7 mouse cellular contexts compared by ENCODE assay signal in genomic region chr17:30612075-30612859, GRCm38 (mm10). TPM values are rescaled to one million over a fixed set of nuclear protein-coding genes. Genes with fewer than 3 reads are reported as not detected.
DNase-seq lines count a peak whose midpoint lies in the region; ATAC-seq lines count a peak whose summit lies in the region.

No protein-coding gene starts in this region.

- under 1% methylated on average over 34 of the region's 34 CpGs for WGBS in intestine, embryonic 15.5 days
- WGBS in midbrain, embryonic 10.5 days: under 1% methylated on average over 34 of the region's 34 CpGs

- H3K9me3 ChIP-seq in intestine, embryonic 15.5 days: no peaks in the 10 kb centered on the region
- H3K9me3 ChIP-seq in midbrain, embryonic 10.5 days (replicated peaks): no peaks in the 10 kb centered on the region

- DNase-seq in adrenal gland, adult 2 months: peak; percentile 100
- peak; percentile 97 for DNase-seq in embryo, embryonic 11.5 days (ENCODE audit: low read depth, low spot score)
- peak; percentile 100 for DNase-seq in gastrocnemius, postnatal 36 days
- DNase-seq in left cerebral cortex, postnatal 25 days (ENCODE audit: low spot score in 2 of 2): peak; percentile 100
- DNase-seq in midbrain, embryonic 10.5 days (ENCODE audit: low spot score): peak; percentile 97
- DNase-seq in right cerebral cortex, postnatal 4 days: peak; percentile 100

- ATAC-seq in intestine, embryonic 15.5 days: peak; percentile 98

- peak overlapping the region; percentile 85 for H3K27ac ChIP-seq in intestine, embryonic 15.5 days
- H3K27ac ChIP-seq in midbrain, embryonic 10.5 days (replicated peaks): peak overlapping the region; percentile 96

- H3K4me3 ChIP-seq in intestine, embryonic 15.5 days (replicated peaks): peak overlapping the region; percentile 76
- H3K4me3 ChIP-seq in midbrain, embryonic 10.5 days: peak overlapping the region; percentile 76

- H3K36me3 ChIP-seq in intestine, embryonic 15.5 days: no peaks in the 10 kb centered on the region
- H3K36me3 ChIP-seq in midbrain, embryonic 10.5 days: peaks cover 9% of the 10 kb centered on the region

- H3K4me1 ChIP-seq in intestine, embryonic 15.5 days (replicated peaks): peaks cover 28% of the 10 kb centered on the region
- H3K4me1 ChIP-seq in midbrain, embryonic 10.5 days: peaks cover 40% of the 10 kb centered on the region

- intact Hi-C loops in gastrocnemius, postnatal 36 days (cut with DNase I): no loop called here
- intact Hi-C loops in left cerebral cortex, postnatal 25 days (cut with DNase I): no loop called here

- H3K9ac ChIP-seq in intestine, embryonic 15.5 days: peak overlapping the region; percentile 87

- peak overlapping the region; percentile 56 for H3K4me2 ChIP-seq in intestine, embryonic 15.5 days (replicated peaks)

- no peaks in the 10 kb centered on the region for H3K27me3 ChIP-seq in intestine, embryonic 15.5 days (replicated peaks)
- no peaks in the 10 kb centered on the region for H3K27me3 ChIP-seq in midbrain, embryonic 10.5 days (ENCODE audit: low read depth, poor library complexity, severe bottlenecking)

RNA-seq across cellular contexts. Expression of gene Dnah8, which starts 11.9 kb away (rescaled TPM):
- under 1 TPM; 0.52 to 0.63 TPM for total RNA-seq in adrenal gland, adult 2 months (2021)
- polyA plus RNA-seq in adrenal gland, adult 2 months (2012; rRNA removed): 0.34 and 0.36 TPM in 2 replicates
- under 1 TPM; 0.22 to 0.74 TPM for total RNA-seq in gastrocnemius, postnatal 36 days (2021)
- polyA plus RNA-seq in intestine, embryonic 15.5 days (2015; fragmentation: Nextera tagmentation; extraction: Ambion mirVana): 0.82 and 1.2 TPM in 2 replicates
- total RNA-seq in left cerebral cortex, postnatal 25 days (2021): under 1 TPM; 0.73 to 0.89 TPM
- 1.1 and 1.2 TPM in 2 replicates for polyA plus RNA-seq in midbrain, embryonic 10.5 days (2016; fragmentation: Nextera tagmentation; extraction: Ambion mirVana)

RNA-seq across cellular contexts. Expression of gene Glo1, which starts 14.4 kb away (rescaled TPM):
- total RNA-seq in adrenal gland, adult 2 months (2021): 100 to 1,000 TPM; 111 to 141 TPM
- 48.7 and 49.2 TPM in 2 replicates for polyA plus RNA-seq in adrenal gland, adult 2 months (2012; rRNA removed)
- total RNA-seq in gastrocnemius, postnatal 36 days (2021): 100 to 1,000 TPM; 151 TPM
- 215 and 241 TPM in 2 replicates for polyA plus RNA-seq in intestine, embryonic 15.5 days (2015; fragmentation: Nextera tagmentation; extraction: Ambion mirVana)
- total RNA-seq in left cerebral cortex, postnatal 25 days (2021): 100 to 1,000 TPM; 136 to 143 TPM
- 242 and 252 TPM in 2 replicates for polyA plus RNA-seq in midbrain, embryonic 10.5 days (2016; fragmentation: Nextera tagmentation; extraction: Ambion mirVana)

RNA-seq across cellular contexts. Expression of gene Btbd9, which starts 36.0 kb away (rescaled TPM):
- total RNA-seq in adrenal gland, adult 2 months (2021): 10 to 100 TPM; 32.7 to 48.5 TPM
- polyA plus RNA-seq in adrenal gland, adult 2 months (2012; rRNA removed): 16.5 and 17.8 TPM in 2 replicates
- total RNA-seq in gastrocnemius, postnatal 36 days (2021): 10 to 100 TPM; 10.1 to 10.7 TPM
- polyA plus RNA-seq in intestine, embryonic 15.5 days (2015; fragmentation: Nextera tagmentation; extraction: Ambion mirVana): 52.8 and 53.1 TPM in 2 replicates
- 100 to 1,000 TPM in 1 of 2 experiments, 10 to 100 TPM in 1; 95.6 to 106 TPM for total RNA-seq in left cerebral cortex, postnatal 25 days (2021)
- polyA plus RNA-seq in midbrain, embryonic 10.5 days (2016; fragmentation: Nextera tagmentation; extraction: Ambion mirVana): 63.0 and 74.5 TPM in 2 replicates

Comparison
In these comparisons a context has a peak if more than half of its experiments do, and no peak if none do; other contexts are left out.
1. Peak in every context shown above with its lines: DNase-seq, ATAC-seq, H3K4me3 ChIP-seq and H3K27ac ChIP-seq.